Mouse (Mus musculus) cerebral cortex, adult 2 months (tissue): ENCODE results near the gene Eef1akmt4.

Source experiments
- WGBS: fragments of 180-500 bp; shearing (Covaris S2); methylation state at CpG from one replicate; pipeline ENCODE4 v1.1.7; 2018; 5-methylcytosine and 5-hydroxymethylcytosine counted together

Gene Eef1akmt4

DNA sequence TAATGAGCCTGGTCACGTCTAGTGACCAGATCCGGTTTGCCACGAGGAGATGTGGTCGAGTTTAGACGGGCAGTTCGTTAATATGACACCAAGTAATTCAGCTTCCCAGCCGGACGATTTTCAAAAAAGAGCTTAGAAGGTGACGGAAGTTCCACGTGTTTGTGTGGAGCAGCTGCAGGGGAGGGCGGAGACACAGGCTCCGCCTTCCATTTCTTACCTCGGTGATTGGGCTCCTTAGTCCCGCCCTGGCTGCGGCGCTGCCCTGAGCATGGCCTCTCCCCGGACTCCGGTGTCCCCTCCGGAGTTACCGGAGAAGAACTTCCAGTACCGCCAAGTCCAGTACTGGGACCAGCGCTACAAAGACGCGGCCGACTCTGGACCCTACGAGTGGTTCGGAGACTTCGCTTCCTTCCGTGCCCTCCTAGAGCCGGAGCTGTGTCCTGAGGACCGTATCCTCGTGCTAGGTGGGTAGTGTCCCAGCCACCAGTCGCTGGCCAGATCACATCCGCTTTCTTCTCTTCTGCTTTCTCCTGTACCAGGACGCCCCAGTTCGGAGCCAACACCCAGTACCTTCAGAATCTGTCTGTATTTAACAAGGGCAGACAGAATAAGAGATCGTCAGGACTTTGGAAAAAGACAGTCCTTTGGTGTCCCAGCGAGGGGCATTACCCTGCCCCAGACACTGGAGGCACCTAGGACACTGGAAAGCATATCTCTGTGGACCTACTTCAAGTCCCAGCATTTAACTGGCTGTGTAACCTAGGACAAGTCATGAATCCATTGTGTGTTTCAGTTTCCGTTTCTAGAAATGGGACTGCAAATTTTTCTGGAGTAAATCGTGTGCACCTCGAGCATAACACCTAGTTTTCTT lies at the start of gene Eef1akmt4, which contains the start of the genes Gm49333 and Alg3:
Gene Eef1akmt4 (plus strand): TSS at position 237 of the 871 bp plus-strand sequence.
Gene Gm49333 (plus strand): TSS at position 254 of the 871 bp plus-strand sequence.
Gene Alg3 (minus strand): TSS at position 379 of the 871 bp plus-strand sequence.
- WGBS, result 1% methylated on average over 41 of the region's 41 CpGs

GRCm38 (mm10) chr16:20565075-20565474 lies 46.3 kb upstream of the Eef1akmt4 start:
- 32% methylated on average over 1 of the region's 1 CpGs for WGBS

DNA sequence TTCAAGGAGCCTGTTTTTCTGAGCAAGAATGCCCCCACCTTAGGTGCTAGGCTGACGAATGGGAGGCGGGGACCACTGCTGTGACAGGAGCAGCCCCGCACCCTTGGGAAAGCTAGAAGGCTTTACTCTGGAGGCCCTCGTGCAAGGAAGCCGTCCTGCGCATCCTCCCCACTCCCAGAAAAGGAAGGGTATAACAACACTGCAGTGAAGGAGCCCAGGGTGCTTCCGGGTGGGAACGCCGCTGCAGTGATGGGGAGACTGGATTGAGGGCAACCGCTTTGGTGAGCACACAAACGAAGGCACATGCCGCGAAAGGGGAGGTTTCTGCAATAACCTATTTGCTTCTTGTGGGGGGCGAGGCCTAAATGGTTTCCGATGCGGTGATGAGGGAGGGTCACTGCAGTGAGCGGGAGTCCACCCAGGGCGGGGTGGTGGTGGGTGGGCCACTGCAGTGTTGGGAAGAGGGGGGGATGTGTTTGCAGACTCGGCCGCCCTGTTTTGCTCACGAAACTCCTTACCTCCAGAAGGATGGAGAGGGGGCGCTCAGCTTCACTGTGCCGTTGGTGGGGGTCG lies 21.9 kb upstream of the Eef1akmt4 start, which contains the start of gene Vwa5b2:
Gene Vwa5b2 (plus strand): TSS at position 106 of the 573 bp plus-strand sequence.
- under 1% methylated on average over 24 of the region's 24 CpGs for WGBS

DNA sequence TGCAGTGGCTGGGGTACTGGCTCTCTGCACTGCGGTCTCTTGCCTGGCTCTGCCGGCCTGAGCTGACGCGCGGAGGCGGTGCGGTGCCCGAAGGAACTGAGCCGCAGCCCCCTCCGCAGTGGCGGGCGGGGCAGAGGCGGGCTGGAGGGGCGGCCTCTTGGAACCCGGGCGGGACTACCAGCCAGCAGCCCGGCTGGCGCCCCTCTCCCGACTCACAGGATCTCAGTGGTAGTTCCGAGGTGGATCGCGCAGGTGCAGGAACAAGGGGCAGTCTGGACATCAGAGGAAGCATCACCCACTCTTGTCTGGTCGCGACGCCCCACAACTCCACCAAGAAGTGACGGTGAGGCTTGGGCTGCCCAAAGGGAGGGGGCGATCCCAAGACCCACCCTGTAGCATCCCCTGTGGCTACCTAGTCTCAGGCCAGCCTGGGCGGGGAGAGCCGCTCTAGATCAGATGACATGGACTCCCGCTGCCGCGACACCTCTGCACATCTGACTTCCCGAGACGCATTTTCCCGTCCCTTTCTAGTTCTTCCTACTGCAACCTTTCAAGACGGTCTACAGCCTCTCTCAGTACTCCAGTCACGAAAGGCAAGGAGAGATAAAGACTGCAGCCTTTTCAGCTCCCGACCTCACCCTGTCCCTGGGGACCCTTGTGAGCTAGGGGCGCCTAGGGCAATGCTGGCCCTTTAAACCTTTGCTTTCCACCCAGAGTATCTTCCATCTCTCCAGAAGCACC lies 21.3 kb upstream of the Eef1akmt4 start:
- under 1% methylated on average over 39 of the region's 39 CpGs for WGBS

DNA sequence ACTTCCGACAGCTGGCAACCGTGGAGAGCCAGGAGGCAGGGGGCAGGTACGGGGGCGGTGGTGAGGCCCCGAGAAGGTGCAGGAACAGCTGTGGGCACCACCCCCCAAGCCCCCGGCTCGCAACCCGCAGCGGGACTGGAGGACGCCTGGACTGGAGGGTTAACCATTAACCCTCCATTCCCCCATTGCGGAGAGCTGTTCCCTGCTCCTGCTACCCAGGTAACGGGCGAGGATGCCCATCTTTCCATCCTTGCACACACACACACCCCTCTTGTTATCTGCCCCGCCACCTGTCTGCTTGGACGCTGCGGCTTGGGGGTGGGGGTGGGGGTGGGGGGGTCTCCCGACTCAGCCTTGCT lies 20.7 kb upstream of the Eef1akmt4 start:
- 8% methylated on average over 17 of the region's 17 CpGs for WGBS

DNA sequence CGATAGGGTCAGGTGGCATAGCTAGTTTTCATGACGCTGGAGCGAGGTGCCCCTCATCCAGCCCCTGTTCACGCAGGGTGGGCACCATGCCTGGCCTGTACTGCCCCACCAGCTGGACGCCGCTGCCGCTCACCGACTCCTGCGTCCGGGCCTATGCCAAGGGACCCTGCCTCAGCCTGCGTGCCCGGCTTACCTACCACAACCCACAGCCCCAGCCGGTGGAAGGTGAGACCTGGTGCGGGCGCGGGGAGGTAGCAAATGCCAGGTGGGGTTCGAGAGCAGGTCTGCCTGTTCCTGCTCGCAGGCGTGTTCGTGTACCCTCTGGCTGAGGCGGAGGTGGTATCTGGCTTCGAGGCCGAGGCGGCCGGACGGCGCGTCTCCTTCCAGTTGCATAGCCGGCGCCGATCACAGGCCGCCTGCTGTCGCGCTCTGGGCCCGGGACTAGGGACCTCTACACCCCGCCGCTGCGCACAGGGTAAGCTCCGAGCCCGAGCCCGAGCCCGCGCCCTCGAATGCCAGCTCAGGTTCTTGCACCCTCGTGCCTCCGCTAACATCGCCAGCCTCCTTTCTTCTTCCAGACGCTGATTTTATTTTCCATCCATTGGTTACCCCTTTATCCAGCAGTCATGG lies 20.2 kb upstream of the Eef1akmt4 start:
- 33% methylated on average over 48 of the region's 48 CpGs for WGBS

- 90% methylated on average over 7 of the region's 7 CpGs for WGBS
These were observed 16.2 kb upstream of the Eef1akmt4 start for GRCm38 (mm10) chr16:20595060-20595673.

DNA sequence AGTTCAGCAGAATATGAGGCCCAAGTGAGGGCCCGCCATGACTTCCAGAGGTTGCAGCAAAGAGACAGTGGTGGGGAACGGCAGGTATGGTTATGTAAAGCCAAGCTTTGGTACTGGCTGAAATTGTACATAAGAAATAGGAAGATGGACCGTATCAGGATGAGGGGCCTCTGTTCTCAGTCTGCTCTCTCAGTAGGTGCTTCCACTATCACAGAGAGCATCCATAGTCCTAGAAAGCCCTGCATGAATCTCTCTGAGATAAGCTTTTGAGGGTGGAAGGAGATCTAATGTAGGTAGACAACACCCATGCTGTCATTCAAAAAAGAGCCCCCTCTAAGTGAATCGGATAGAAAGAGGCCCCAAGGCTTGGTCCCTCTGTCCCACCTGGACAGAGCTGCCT lies 15.7 kb upstream of the Eef1akmt4 start:
- 89% methylated on average over 4 of the region's 4 CpGs for WGBS

DNA sequence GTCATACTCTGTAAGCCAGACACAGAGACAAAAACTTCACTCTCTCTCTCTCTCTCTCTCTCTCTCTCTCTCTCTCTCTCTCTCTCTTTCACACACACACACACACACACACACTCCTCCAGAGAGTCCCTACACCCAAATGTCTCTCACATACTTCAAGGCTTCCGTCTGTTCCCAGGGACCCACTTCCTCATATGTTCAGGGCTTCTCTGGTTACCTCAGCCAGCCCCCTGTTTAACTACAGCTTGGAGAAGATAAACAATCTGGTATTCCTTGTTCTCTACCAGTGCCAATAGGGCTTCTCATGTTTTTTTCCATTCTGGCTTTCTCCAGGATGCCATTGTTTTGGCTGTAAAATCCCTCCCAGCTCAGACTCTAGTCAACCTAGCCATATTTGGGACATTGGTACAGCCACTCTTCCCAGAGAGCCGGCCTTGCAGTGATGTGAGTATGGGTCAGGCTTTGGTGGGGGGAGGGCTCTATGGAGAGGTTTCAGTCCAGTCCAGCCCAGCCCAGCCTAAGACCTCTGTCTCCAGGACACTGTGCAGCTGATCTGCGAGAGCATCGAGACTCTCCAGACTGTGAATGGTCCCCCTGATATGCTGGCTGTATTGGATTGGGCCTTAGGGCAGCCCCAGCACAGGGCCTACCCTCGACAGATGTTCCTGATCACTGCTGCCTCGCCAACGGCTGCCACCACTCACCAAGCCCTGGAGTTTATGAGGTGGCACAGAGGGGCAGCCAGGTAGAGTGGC lies 14.5 kb upstream of the Eef1akmt4 start:
- WGBS, result 72% methylated on average over 7 of the region's 7 CpGs

- 51% methylated on average over 5 of the region's 5 CpGs for WGBS
These were observed 10.9 kb upstream of the Eef1akmt4 start for GRCm38 (mm10) chr16:20600511-20600910.

DNA sequence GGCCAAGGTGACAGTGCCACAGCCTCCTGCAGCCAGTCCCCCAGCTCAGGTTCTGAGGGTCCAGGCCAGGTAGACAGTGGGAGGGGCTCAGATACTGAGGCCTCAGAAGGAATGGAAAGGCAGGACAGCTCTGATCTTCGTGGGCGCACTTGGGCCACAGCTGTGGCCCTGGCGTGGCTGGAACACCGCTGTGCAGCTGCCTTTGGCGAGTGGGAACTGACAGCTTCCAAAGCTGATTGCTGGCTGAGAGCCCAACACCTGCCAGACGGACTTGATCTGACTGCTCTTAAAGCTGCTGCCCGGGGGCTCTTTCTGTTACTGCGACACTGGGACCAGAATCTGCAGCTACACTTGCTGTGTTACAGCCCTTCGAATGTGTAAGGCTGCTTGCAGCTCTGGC lies 6.7 kb upstream of the Eef1akmt4 start:
- WGBS, result 52% methylated on average over 9 of the region's 9 CpGs

- WGBS, result under 1% methylated on average over 28 of the region's 28 CpGs
These were observed 664 bp upstream of the Eef1akmt4 start for GRCm38 (mm10) chr16:20610501-20611356.

DNA sequence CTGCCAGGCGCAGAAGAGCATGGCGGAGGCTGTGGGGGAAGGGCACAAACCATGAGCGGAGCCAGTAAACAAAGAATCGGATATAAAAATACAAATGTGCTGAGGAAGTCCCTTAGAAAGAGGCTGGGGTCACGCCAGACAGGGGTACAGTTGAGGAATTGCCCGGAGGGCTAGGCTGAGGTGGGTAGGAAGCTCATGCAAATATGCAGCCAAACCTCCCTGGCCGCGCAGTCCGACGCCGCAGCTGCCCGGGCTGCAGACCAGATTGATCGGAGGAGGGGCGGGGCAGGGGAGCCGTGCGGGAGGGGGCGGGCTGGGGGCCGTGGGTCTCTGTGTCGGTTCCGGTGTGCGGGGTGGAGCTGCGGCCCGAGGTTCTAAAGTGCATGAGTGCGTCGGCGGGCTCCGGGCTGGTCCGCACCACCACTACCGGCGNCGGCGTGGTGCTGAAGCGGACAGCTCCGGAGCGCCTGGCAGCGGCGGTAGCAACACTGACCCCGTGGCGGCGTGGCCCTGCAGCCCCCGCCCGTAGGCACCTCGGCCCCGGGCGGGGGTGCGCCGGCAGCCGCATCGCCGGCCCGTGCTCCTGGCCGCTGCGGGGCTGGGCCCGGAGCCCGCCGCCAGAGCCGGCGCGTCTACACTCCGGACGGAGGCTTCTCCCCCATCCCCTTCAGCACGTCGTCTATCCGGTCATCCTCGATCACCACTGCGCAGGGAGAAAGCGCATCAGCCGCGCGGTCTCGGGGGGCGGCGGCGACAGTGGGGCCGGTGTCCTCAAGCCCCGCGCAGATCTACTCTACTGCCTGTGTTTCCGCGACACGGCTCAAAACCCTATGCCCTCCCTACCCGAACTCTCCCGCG lies 8.4 kb downstream of the Eef1akmt4 start:
- WGBS, result 4% methylated on average over 82 of the region's 83 CpGs

DNA sequence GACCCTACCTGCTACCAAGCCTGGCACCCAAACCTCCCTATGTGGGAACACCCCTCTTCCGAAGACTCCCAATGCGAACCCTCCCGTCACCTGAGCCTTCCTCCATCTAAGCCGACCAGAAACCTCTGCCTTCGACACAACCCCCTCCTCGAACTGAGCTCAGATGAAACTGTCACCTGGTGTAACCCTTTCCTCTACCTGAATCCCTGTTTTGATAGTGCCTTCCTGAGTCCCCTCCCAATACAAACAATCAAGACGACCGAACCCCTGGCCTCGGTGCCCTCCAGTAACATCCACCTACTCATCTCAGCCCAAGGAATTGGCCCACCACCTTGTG lies 9.0 kb downstream of the Eef1akmt4 start:
- WGBS, result 2% methylated on average over 9 of the region's 9 CpGs

DNA sequence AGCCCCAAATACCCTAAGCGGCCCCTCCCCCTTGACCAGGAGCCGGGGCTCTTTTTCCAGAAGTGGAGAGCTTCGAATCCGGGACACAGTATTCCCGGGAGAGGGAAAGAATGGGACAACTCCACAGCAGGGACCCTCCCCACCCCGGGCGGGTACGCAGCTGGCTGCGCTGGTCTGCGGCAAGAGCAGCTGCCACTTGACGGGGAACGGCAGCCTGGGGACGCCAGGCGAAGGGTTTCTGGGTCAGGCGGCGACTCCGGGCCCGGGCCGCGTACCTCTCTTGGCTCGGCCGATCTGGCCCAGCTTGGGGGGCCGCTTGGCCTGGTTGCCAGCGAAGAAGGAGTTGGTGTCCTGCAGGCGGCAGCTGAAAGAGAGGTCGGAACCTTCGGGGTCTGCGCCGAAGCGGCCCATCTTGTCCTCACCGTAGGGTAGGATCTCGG lies 9.4 kb downstream of the Eef1akmt4 start:
- whole genome bisulfite sequencing, result under 1% methylated on average over 32 of the region's 32 CpGs

DNA sequence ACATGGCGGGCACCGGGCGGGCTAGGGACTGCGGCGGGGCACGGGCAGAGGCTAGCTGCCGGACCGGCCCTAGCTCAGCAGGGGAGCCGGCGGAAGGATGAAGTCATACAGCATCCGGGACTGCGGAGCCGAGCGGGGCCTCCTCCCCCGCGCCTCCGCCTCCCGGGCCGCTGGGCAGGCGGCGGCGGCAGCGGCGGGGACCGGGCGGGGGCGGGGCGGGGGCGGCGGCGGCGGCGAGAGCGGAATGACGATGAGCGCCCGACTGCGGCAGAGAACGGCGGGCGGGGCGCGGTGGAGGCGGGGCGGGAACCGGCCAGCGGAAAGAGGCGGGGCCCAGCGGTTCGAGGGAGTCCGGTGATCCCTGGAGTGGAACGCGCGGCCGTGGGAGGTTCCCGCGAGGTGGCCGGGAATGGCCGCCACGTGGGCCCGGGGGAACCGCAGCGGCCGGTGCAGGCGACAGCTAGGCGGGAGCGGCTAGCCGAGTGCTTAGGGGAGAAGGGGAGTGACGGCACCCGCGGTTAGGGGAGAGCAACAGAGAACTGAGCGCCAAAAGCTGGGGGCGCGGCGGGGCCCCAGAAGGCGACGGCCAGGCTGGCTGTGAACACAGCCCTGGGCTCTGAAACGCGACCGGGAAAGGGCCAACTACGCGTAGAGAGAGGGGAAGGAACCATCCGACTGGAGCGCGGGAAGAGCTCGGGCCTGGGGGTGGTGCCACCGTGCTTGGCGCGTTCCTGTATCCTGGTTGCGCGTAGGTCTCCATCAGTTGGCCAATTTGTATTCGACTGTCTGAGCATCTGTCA lies 10.0 kb downstream of the Eef1akmt4 start, which contains the start of gene Camk2n2:
Gene Camk2n2 (minus strand): TSS at position 97 of the 800 bp plus-strand sequence.
- WGBS, result under 1% methylated on average over 92 of the region's 92 CpGs

GRCm38 (mm10) chr16:20621991-20622685 lies 10.7 kb downstream of the Eef1akmt4 start:
- under 1% methylated on average over 37 of the region's 37 CpGs for WGBS
